In genomic region chr12:26163416-26163815, GRCm38 (mm10) we compare ENCODE assay signal across 20 mouse cellular contexts.
DNase-seq lines count a peak whose midpoint lies in the region; ATAC-seq and TF ChIP-seq lines count a peak whose summit lies in the region.
"Had no signal": no experiment of that assay in that cellular context is flagged by ENCODE, and none has a peak within 500 bp of the region (broad histone marks: within the 10 kb centered on the region; RNA-seq: fewer than 3 reads in every experiment).

No protein-coding gene starts in this region.

- H3K9me3 ChIP-seq in intestine, embryonic 14.5 days (ENCODE audit: control insufficient read depth, low read length) = no peaks in the 10 kb centered on the region
- H3K9me3 ChIP-seq in intestine, postnatal 0 days (ENCODE audit: control insufficient read depth) = no peaks in the 10 kb centered on the region
- no peaks in the 10 kb centered on the region for H3K9me3 ChIP-seq in stomach, embryonic 16.5 days (replicated peaks; ENCODE audit: control insufficient read depth, low read length)
- no peaks in the 10 kb centered on the region for H3K9me3 ChIP-seq in hindbrain, embryonic 13.5 days
- H3K9me3 ChIP-seq: hindbrain, embryonic 12.5 days; limb, embryonic 13.5 days; liver, embryonic 15.5 days; midbrain, embryonic 13.5 days; neural tube, embryonic 13.5 days had no signal

- no peak overlapping the region for H3K4me2 ChIP-seq in intestine, embryonic 14.5 days (ENCODE audit: low read length)
- no peak overlapping the region for H3K4me2 ChIP-seq in intestine, postnatal 0 days (replicated peaks; ENCODE audit: low read depth)
- H3K4me2 ChIP-seq in stomach, embryonic 16.5 days (ENCODE audit: low read depth, low read length) = no peak overlapping the region
- H3K4me2 ChIP-seq in hindbrain, embryonic 13.5 days = no peak overlapping the region
- H3K4me2 ChIP-seq: hindbrain, embryonic 12.5 days; limb, embryonic 13.5 days; liver, embryonic 15.5 days; midbrain, embryonic 13.5 days; neural tube, embryonic 13.5 days had no signal

- no peak overlapping the region for H3K9ac ChIP-seq in intestine, embryonic 14.5 days (ENCODE audit: low read length)
- no peak overlapping the region for H3K9ac ChIP-seq in intestine, postnatal 0 days (ENCODE audit: low read depth, low read length)
- no peak overlapping the region for H3K9ac ChIP-seq in stomach, embryonic 16.5 days (ENCODE audit: low read length)
- no peak overlapping the region for H3K9ac ChIP-seq in hindbrain, embryonic 13.5 days
- H3K9ac ChIP-seq: hindbrain, embryonic 12.5 days; limb, embryonic 13.5 days; liver, embryonic 15.5 days; midbrain, embryonic 13.5 days; neural tube, embryonic 13.5 days had no signal

- no peak for TF ChIP-seq CTCF in intestine, postnatal 0 days (IDR thresholded peaks at IDR 0.05; ENCODE audit: low read depth)

- H3K4me1 ChIP-seq in intestine, embryonic 14.5 days (replicated peaks; ENCODE audit: control insufficient read depth, insufficient read depth, low read length) = no peaks in the 10 kb centered on the region
- H3K4me1 ChIP-seq in intestine, postnatal 0 days (replicated peaks; ENCODE audit: control insufficient read depth, insufficient read depth, low read length) = no peaks in the 10 kb centered on the region
- H3K4me1 ChIP-seq in stomach, embryonic 16.5 days (ENCODE audit: control insufficient read depth, insufficient read depth, low read length) = no peaks in the 10 kb centered on the region
- no peaks in the 10 kb centered on the region for H3K4me1 ChIP-seq in hindbrain, embryonic 13.5 days (replicated peaks)
- H3K4me1 ChIP-seq: hindbrain, embryonic 12.5 days; limb, embryonic 13.5 days; liver, embryonic 15.5 days; midbrain, embryonic 13.5 days; neural tube, embryonic 13.5 days had no signal

- H3K27me3 ChIP-seq in intestine, embryonic 14.5 days (replicated peaks; ENCODE audit: control insufficient read depth, insufficient read depth, low read length) = no peaks in the 10 kb centered on the region
- no peaks in the 10 kb centered on the region for H3K27me3 ChIP-seq in intestine, postnatal 0 days (replicated peaks; ENCODE audit: control insufficient read depth, insufficient read depth, low read length)
- no peaks in the 10 kb centered on the region for H3K27me3 ChIP-seq in stomach, embryonic 16.5 days (ENCODE audit: control insufficient read depth, insufficient read depth, low read length)
- H3K27me3 ChIP-seq in hindbrain, embryonic 13.5 days = no peaks in the 10 kb centered on the region
- H3K27me3 ChIP-seq: hindbrain, embryonic 12.5 days; limb, embryonic 13.5 days; liver, embryonic 15.5 days; midbrain, embryonic 13.5 days; neural tube, embryonic 13.5 days had no signal

- peak overlapping the region; percentile 48; the same call in 1 of the 2 replicates for H3K27ac ChIP-seq in intestine, embryonic 14.5 days (ENCODE audit: low read depth)
- H3K27ac ChIP-seq in intestine, postnatal 0 days (ENCODE audit: low read depth, low read length) = no peak overlapping the region
- peak overlapping the region; percentile 49; the same call in 1 of the 2 replicates for H3K27ac ChIP-seq in stomach, embryonic 16.5 days (ENCODE audit: low read length)
- no peak overlapping the region for H3K27ac ChIP-seq in hindbrain, embryonic 13.5 days
- H3K27ac ChIP-seq: gastrocnemius, adult 2 months; hindbrain, embryonic 12.5 days; limb, embryonic 13.5 days; liver, embryonic 15.5 days; midbrain, embryonic 13.5 days; neural tube, embryonic 13.5 days had no signal

- 52% methylated on average over 3 of the region's 3 CpGs for WGBS in intestine, embryonic 14.5 days
- 68% methylated on average over 3 of the region's 3 CpGs for WGBS in intestine, postnatal 0 days
- 59% methylated on average over 3 of the region's 3 CpGs for WGBS in stomach, embryonic 16.5 days
- WGBS in hindbrain, embryonic 13.5 days = 81% methylated on average over 3 of the region's 3 CpGs

- no peak for DNase-seq in intestine, embryonic 14.5 days (ENCODE audit: low spot score)
- DNase-seq in right cerebral cortex, adult 18-20 months = peak; percentile 50
- no peak for DNase-seq in right cerebral cortex, adult 2 months (ENCODE audit: low spot score in 2 of 2)
- DNase-seq in fibroblast of lung, adult 2 months (ENCODE audit: low read depth) = peak; percentile 23
- no peak for DNase-seq in natural killer cell, adult 2 months (ENCODE audit: low spot score in 2 of 2)
- DNase-seq: cerebellum, postnatal 36 days; gastrocnemius, adult 2 months; heart, adult 18-20 months; right cerebral cortex, postnatal 4 days; thymus, postnatal 36 days had no signal

- no peak overlapping the region for H3K4me3 ChIP-seq in intestine, embryonic 14.5 days (ENCODE audit: low read depth, low read length)
- no peak overlapping the region for H3K4me3 ChIP-seq in intestine, postnatal 0 days (ENCODE audit: low read depth, low read length)
- H3K4me3 ChIP-seq in stomach, embryonic 16.5 days (replicated peaks; ENCODE audit: low read length) = no peak overlapping the region
- no peak overlapping the region for H3K4me3 ChIP-seq in hindbrain, embryonic 13.5 days
- H3K4me3 ChIP-seq: gastrocnemius, adult 2 months; hindbrain, embryonic 12.5 days; limb, embryonic 13.5 days; liver, embryonic 15.5 days; midbrain, embryonic 13.5 days; neural tube, embryonic 13.5 days had no signal

- no peak for ATAC-seq in intestine, embryonic 14.5 days (replicated peaks; ENCODE audit: low FRiP score, low TSS enrichment, low read depth)
- ATAC-seq in intestine, postnatal 0 days = no peak
- ATAC-seq in stomach, embryonic 16.5 days (ENCODE audit: insufficient read depth, low FRiP score) = peak; percentile 47; the same call in 1 of the 2 replicates
- no peak for ATAC-seq in hindbrain, embryonic 13.5 days (ENCODE audit: low FRiP score)
- ATAC-seq: forebrain, embryonic 16.5 days; inflammation-experienced regulatory T-cells, adult 6 months; midbrain, embryonic 13.5 days had no signal

- H3K36me3 ChIP-seq in intestine, embryonic 14.5 days (ENCODE audit: control insufficient read depth, insufficient read depth, low read length) = no peaks in the 10 kb centered on the region
- H3K36me3 ChIP-seq in intestine, postnatal 0 days (ENCODE audit: control insufficient read depth, insufficient read depth) = no peaks in the 10 kb centered on the region
- H3K36me3 ChIP-seq in stomach, embryonic 16.5 days (ENCODE audit: control insufficient read depth, insufficient read depth, low read length) = no peaks in the 10 kb centered on the region
- no peaks in the 10 kb centered on the region for H3K36me3 ChIP-seq in hindbrain, embryonic 13.5 days
- H3K36me3 ChIP-seq: hindbrain, embryonic 12.5 days; limb, embryonic 13.5 days; liver, embryonic 15.5 days; midbrain, embryonic 13.5 days; neural tube, embryonic 13.5 days had no signal

Comparison
In these comparisons a context has a peak if more than half of its experiments do, and no peak if none do; other contexts are left out.
1. DNase-seq: peak in right cerebral cortex, adult 18-20 months (single experiment) and fibroblast of lung, adult 2 months (single experiment); none in intestine, embryonic 14.5 days (single experiment), right cerebral cortex, adult 2 months (0 of 2) and natural killer cell, adult 2 months (0 of 2).
2. H3K27ac ChIP-seq: peak in intestine, embryonic 14.5 days (single experiment) and stomach, embryonic 16.5 days (single experiment); none in intestine, postnatal 0 days (single experiment) and hindbrain, embryonic 13.5 days (single experiment).